Mouse (Mus musculus) limb, embryonic 10.5 days (tissue): ENCODE results near the gene Mc1r. TPM values are rescaled to one million over a fixed set of nuclear protein-coding genes. Genes with fewer than 3 reads are reported as not detected.
"Not testable (repeated sequence)": the region's sequence is repeated elsewhere in the genome, so short reads cannot be mapped to it uniquely, and the experiment has no call there.

Experiments
- DNase-seq: peaks from one replicate; pipeline ENCODE4 v3.0.0-alpha.2; 2017; ENCODE audit warnings: low spot score
- H3K27ac ChIP-seq: fragments of 300-500 bp; sonication (generic); 2 replicates; pipeline ENCODE4 v1.5.1; 2016; ENCODE audit warnings: mild to moderate bottlenecking
- H3K27me3 ChIP-seq: fragments of 300-500 bp; sonication (generic); 2 replicates; pipeline ENCODE4 v1.6.1; 2016; ENCODE audit warnings: low read depth, mild to moderate bottlenecking; ENCODE audit not compliant: poor library complexity, severe bottlenecking
- H3K36me3 ChIP-seq: fragments of 300-500 bp; sonication (generic); 2 replicates; pipeline ENCODE4 v1.6.1; 2016; ENCODE audit warnings: mild to moderate bottlenecking, moderate library complexity
- H3K4me1 ChIP-seq: fragments of 300-500 bp; sonication (generic); 2 replicates; pipeline ENCODE4 v1.6.1; 2016
- H3K4me3 ChIP-seq: fragments of 300-500 bp; sonication (generic); 2 replicates; pipeline ENCODE4 v1.5.1; 2016; ENCODE audit warnings: mild to moderate bottlenecking, moderate library complexity
- H3K9me3 ChIP-seq: fragments of 300-500 bp; sonication (generic); replicated peaks from 2 replicates; pipeline ENCODE4 v1.6.1; 2016; ENCODE audit warnings: mild to moderate bottlenecking
- WGBS: fragments of 180-500 bp; shearing (Covaris S2); methylation state at CpG from one replicate; pipeline ENCODE4 v1.1.7; 2016; 5-methylcytosine and 5-hydroxymethylcytosine counted together
- polyA plus RNA-seq: library from polyadenylated mRNA; unstranded; fragments of >200 nt; fragmentation: Nextera tagmentation; extraction: Ambion mirVana; gene quantifications from 2 replicates; pipeline ENCODE4 v1.2.1, GENCODE M21; 2016

The Mc1r gene
- polyA plus RNA-seq, 1 experiment from 2014 or later = not detected

DNA sequence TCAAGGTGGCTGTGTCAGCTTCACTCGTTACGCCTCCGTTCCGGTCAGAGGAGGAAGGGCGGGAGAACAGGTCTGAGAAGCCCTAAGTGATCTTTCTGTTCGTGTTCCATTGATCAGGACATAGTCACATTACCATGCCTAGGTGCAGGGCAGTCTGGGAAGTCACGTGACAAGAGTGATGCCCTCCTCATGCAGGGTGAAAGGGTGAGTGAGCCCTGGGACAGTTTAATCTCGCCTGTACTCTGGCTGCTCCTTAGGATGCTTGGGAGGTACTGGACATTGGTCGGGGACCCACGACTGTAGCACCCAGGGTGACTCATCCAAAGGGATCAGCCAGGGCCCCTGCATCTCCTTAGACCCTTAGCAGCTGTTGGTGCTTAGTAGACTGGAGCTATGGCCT is 39.1 kb downstream of the Mc1r start:
- WGBS = 87% methylated on average over 10 of the region's 10 CpGs
- no peak overlapping the region for H3K4me3 ChIP-seq
- peaks cover 13% of the 10 kb centered on the region for H3K4me1 ChIP-seq
- no peaks in the 10 kb centered on the region for H3K27me3 ChIP-seq
- H3K9me3 ChIP-seq = no peaks in the 10 kb centered on the region
- peaks cover 43% of the 10 kb centered on the region for H3K36me3 ChIP-seq
- no peak for DNase-seq
- no peak overlapping the region for H3K27ac ChIP-seq

DNA sequence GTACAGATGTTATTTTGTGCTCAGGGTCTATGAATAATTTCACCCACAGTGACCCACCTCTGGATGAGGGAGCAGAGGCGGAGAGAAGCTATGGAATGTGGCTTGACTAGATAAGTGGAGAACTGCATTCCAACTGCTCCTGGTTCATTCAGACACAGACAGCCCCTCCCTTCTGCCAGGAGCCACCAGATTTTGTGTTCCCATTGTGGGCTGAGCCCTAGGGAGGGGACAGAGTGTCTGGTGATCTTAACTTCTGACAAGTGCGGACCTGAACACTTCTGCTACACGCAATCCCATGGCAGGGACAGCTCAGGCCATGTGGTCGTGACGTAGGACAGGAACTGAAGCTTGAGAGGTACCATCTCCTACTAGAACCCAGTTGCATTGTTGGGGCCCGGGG is 39.9 kb downstream of the Mc1r start:
- Histone ChIP-seq H3K4me1 (peaks cover 13% of the 10 kb centered on the region), H3K27ac (no peak overlapping the region), H3K9me3 (no peaks in the 10 kb centered on the region), H3K4me3 (no peak overlapping the region), H3K36me3 (peaks cover 51% of the 10 kb centered on the region), H3K27me3 (no peaks in the 10 kb centered on the region)
- DNase-seq = no peak
- 81% methylated on average over 6 of the region's 6 CpGs for WGBS

DNA sequence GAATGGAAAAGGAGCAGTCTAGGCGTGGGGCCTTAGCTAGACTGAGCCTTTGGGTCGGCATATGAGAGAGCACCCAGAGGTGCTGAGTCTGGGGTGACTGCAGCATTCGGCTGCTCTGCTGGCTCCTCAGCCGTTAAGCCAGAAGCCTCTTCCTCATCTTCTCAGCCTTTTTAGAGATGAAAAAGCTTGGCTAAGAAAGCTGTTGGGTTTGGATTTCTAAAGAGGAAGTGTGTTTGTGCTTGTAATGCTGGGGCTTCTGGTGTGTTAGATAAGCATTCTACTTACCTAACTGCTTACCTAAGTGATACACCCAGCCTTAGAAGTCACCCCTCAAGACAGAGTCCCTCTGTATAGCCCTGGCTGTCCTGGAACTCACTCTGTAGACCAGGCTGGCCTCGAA is 43.9 kb downstream of the Mc1r start:
- H3K27me3 ChIP-seq = no peaks in the 10 kb centered on the region
- H3K9me3 ChIP-seq = no peaks in the 10 kb centered on the region
- H3K27ac ChIP-seq = no peak overlapping the region
- no peaks in the 10 kb centered on the region for H3K4me1 ChIP-seq
- no peak overlapping the region for H3K4me3 ChIP-seq
- H3K36me3 ChIP-seq = peaks cover 84% of the 10 kb centered on the region
- 92% methylated on average over 5 of the region's 5 CpGs for WGBS
- DNase-seq = no peak

DNA sequence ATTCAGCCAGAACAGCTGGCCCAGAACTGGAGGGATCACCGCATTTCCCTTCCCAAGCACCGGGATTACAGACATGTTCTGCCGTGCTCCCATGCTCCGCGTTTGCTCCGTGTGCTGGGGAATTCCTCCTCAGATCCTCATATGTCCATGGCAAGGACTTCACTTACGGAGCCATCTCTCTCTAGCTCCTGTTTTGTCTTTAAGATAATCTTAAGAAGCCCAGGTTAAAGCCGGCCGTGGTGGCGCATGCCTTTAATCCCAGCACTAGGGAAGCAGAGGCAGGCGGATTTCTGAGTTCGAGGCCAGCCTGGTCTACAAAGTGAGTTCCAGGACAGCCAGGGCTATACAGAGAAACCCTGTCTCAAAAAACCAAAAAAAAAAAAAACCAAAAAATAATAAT is 44.8 kb downstream of the Mc1r start:
- WGBS = 94% methylated on average over 12 of the region's 12 CpGs
- H3K27me3 ChIP-seq, H3K27ac ChIP-seq, H3K4me1 ChIP-seq, DNase-seq, H3K4me3 ChIP-seq, H3K9me3 ChIP-seq: not testable (repeated sequence)
- H3K36me3 ChIP-seq = peaks cover 84% of the 10 kb centered on the region

DNA sequence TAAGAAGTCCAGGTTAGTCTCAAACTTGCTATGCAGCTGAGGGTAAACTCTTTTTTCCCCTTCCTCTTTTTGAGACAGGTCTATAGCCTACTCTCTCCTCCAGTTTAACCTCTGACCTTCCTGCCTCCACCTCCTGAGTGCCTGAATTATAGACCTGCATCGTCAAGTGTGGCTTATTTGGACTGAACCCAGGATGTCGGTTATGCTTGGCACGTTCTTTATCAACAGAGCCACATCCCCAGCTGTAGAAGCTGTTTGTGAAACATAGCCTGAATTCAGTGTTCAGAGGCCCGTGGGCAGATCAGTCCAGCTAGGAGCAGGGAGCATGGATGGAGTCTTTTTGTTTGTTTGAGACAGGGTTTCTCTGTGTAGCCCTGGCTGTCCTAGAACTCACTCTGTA is 45.2 kb downstream of the Mc1r start:
- no peak for DNase-seq
- Histone ChIP-seq H3K27me3 (no peaks in the 10 kb centered on the region), H3K36me3 (peaks cover 84% of the 10 kb centered on the region), H3K27ac (no peak overlapping the region), H3K4me3 (no peak overlapping the region), H3K4me1 (peaks cover 8% of the 10 kb centered on the region), H3K9me3 (no peaks in the 10 kb centered on the region)
- WGBS = 88% methylated on average over 4 of the region's 4 CpGs

- WGBS = 74% methylated on average over 7 of the region's 7 CpGs
- H3K4me1 ChIP-seq = peaks cover 8% of the 10 kb centered on the region
- H3K27me3 ChIP-seq = no peaks in the 10 kb centered on the region
- DNase-seq = no peak
- peaks cover 88% of the 10 kb centered on the region for H3K36me3 ChIP-seq
- H3K9me3 ChIP-seq = no peaks in the 10 kb centered on the region
- no peak overlapping the region for H3K27ac ChIP-seq
- no peak overlapping the region for H3K4me3 ChIP-seq
Measured at GRCm38 (mm10) chr8:123453291-123453690, 46.4 kb downstream of the Mc1r start.

DNA sequence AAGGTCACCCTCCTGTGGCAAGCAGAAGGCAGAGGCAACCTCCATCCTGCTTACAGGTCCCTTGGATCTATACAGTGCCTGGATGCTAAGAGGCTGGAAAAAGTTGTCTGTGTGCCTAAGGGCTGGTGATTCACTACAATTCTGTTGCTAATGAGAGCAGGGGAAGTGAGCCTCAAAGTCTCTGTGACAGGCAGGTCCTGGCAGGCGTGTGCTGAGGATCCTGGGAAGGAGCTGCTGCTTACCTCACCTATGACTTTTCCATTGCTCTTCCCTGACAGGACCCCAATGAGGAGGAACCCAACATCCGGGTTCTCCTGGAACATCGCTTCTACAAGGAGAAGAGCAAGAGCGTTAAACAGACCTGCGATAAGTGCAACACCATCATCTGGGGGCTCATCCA is 47.0 kb downstream of the Mc1r start:
- DNase-seq = no peak

DNA sequence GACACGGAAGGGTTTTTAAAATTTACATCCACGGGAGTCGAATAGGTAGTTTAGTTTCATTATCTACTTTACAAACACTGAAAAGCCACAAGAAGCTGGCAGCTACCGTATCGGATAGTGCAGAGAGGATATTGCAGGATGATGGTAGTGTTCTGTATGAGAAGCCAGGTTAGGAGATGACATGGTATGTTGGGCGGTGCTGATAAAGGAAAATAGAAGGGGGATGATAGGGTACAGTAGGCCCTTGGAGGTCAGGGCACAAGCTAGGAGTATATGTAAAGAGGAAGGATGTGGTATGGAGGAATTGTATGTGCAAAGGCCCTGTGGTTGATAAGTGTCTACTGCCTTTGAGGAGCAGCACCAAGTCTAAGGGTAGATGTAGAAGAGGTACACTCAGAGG is 47.7 kb downstream of the Mc1r start:
- H3K4me1 ChIP-seq = peaks cover 8% of the 10 kb centered on the region
- no peaks in the 10 kb centered on the region for H3K27me3 ChIP-seq
- H3K4me3 ChIP-seq = no peak overlapping the region
- no peaks in the 10 kb centered on the region for H3K9me3 ChIP-seq
- H3K27ac ChIP-seq = no peak overlapping the region
- WGBS = 97% methylated on average over 6 of the region's 6 CpGs
- peaks cover 93% of the 10 kb centered on the region for H3K36me3 ChIP-seq
- no peak for DNase-seq

More for the DNA sequence above, 47.0 kb downstream of the Mc1r start:
- Histone ChIP-seq H3K36me3 (peaks cover 92% of the 10 kb centered on the region), H3K4me1 (peaks cover 8% of the 10 kb centered on the region), H3K9me3 (no peaks in the 10 kb centered on the region), H3K27me3 (no peaks in the 10 kb centered on the region), H3K4me3 (no peak overlapping the region), H3K27ac (no peak overlapping the region)
- 72% methylated on average over 5 of the region's 5 CpGs for WGBS

Other genes starting within 250 kb of the Mc1r start
- gene Sult5a1, start 248.8 kb upstream of the Mc1r start, polyA plus RNA-seq = 4.6 and 5.2 TPM in 2 replicates
- 7.8 and 8.4 TPM in 2 replicates for gene Dpep1, start 220.9 kb upstream of the Mc1r start, polyA plus RNA-seq
- 127 and 130 TPM in 2 replicates for gene Chmp1a, start 194.3 kb upstream of the Mc1r start, polyA plus RNA-seq
- gene Spata33, start 194.3 kb upstream of the Mc1r start, polyA plus RNA-seq = 3.1 and 6.2 TPM in 2 replicates
- gene Cdk10, start 182.3 kb upstream of the Mc1r start, polyA plus RNA-seq = 33.6 and 34.7 TPM in 2 replicates
- 0.75 and 1.6 TPM in 2 replicates for gene Spata2l, start 170.9 kb upstream of the Mc1r start, polyA plus RNA-seq
- gene Zfp276, start 152.9 kb upstream of the Mc1r start, polyA plus RNA-seq = 23.9 and 27.9 TPM in 2 replicates
- gene Vps9d1, start 152.8 kb upstream of the Mc1r start, polyA plus RNA-seq = 19.0 and 26.7 TPM in 2 replicates
- gene Fanca, start 88.5 kb upstream of the Mc1r start, polyA plus RNA-seq = 42.7 and 46.3 TPM in 2 replicates
- 2.0 TPM in 2 replicates for gene Spire2, start 74.4 kb upstream of the Mc1r start, polyA plus RNA-seq
- 116 and 138 TPM in 2 replicates for gene Tcf25, start 33.4 kb upstream of the Mc1r start, polyA plus RNA-seq
- 6.9 and 7.9 TPM in 2 replicates for gene Tubb3, start 4.3 kb downstream of the Mc1r start, polyA plus RNA-seq
- gene Def8, start 16.4 kb downstream of the Mc1r start, polyA plus RNA-seq = 43.6 and 44.1 TPM in 2 replicates
- 57.2 and 65.0 TPM in 2 replicates for gene Afg3l1, start 70.8 kb downstream of the Mc1r start, polyA plus RNA-seq
- 6.1 and 7.4 TPM in 2 replicates for gene Dbndd1, start 108.4 kb downstream of the Mc1r start, polyA plus RNA-seq
- gene Gas8, start 111.7 kb downstream of the Mc1r start, polyA plus RNA-seq = 41.1 TPM in 2 replicates
- 6.7 and 7.3 TPM in 2 replicates for gene Rhou, start 246.8 kb downstream of the Mc1r start, polyA plus RNA-seq